Mouse (Mus musculus) monocyte, adult 2 months (primary cell): ENCODE data around the gene Fam71f1.
"Not testable (repeated sequence)": the region's sequence is repeated elsewhere in the genome, so short reads cannot be mapped to it uniquely, and the experiment has no call there.

Source experiments
- DNase-seq, 2 experiments: peaks; one replicate each; pipeline ENCODE4 v3.0.0; 2022; ENCODE audit warnings: low spot score in 2 of 2, low read depth in 1 of 2

The Fam71f1 gene

DNA sequence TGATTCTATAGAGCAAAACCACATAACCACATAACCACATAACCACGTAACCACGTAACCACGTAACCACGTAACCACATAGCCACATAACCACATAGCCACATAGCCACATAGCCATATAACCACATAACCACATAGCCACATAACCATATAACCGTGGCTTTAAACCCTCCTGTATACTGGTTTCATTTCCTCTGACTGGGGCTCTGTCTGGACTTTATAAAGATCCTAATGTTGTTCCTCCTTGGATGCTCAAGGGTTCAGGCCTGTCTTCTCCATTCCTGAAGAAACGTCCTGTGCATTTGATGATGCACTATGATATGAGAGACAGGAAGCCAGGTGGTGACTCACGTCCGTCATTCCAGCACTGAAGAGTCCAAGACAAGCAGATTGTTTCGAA, 8.0 kb downstream of the Fam71f1 start:
- no peak for DNase-seq

DNA sequence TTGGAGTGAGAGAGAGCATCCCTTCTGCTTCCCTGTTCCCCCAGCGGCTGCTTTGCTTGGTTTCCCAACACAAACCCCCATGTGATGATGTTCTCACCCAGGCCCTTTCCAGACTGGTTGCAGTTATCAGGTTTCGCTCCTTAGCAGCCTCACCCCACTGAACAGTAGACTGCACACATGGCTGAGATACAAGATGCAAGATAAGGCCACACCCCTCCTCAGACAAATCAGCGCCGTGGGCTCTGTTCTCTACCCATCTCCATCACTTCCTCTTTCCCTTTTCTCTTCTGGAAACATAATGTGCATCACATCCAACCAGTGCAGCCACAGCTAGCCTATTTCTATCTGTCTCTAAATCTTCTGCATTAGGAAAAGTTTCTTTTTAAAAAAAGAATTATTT, 10.6 kb downstream of the Fam71f1 start:
- DNase-seq = no peak

DNA sequence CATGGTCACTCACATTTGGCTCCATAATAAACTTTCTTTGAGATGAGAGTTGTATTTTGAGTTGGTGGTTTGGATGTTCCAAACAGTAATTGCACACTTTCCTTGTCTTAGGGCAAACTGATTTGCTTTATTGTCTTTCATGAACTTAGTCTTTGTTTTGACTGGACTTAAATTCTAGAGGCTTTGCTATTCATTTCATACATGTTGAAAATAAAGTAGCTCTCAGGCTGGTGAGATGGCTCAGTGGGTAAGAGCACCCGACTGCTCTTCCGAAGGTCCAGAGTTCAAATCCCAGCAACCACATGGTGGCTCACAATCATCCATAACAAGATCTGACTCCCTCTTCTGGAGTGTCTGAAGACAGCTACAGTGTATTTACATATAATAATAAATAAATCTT, 27.6 kb downstream of the Fam71f1 start:
- not testable (repeated sequence) for DNase-seq

DNA sequence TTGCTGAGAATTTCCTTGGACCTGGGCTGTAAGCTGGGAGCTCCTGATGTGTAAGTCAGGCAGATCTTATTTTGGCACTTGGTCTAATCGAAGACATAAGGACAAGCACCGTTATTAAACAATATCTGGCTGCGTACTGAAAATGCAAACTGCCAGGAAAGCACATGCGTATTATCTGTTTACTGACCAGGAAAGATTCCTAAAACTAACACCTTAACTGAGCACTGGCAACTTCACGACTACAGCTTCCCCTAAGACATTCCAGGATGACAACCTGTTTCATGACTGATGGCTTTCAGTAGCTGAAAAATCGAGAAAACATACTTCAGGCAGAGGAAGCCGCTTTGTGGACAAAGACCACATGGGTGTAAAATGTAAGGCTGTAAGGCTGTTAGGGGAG, 28.2 kb downstream of the Fam71f1 start:
- no peak for DNase-seq

DNA sequence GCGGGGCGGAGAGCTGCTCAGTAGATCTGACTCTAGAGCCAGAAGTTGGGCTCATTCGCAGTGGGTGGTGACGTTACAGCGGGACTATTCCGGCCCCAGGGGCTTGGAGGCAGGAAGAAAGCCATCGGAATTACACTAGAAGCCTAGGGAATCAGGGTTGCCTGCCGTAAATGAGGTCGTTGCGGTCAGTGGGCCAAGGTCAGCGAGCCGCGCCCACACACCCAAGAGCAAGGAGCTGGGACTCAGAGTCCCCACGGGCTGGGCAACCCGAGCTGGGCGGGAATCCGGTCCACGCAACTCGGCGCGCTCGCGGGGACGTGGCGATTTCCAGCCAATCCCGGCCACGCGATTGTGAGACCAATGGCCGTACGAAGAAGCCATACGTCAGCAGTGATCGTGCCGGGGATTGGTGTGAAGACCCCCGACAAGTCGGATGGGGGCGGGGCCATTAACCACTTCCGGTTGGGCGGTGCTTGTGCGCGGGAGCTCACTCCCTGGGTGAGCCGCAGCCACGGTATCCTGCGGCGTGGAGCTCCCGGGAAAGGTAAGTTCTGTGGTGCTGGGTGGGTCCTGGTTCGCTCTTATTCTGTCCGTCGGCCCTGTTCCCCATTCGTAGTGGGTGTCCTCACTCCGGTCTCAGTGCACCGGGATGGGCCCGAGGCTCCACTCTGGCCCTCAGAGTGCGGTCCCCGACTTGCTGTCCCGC, 28.9 kb downstream of the Fam71f1 start, which contains the start of gene Calu:
Gene Calu, plus strand, starts transcription at position 405 of the 706 bp plus-strand sequence.
- DNase-seq = peak; percentile 95 to 97

DNA sequence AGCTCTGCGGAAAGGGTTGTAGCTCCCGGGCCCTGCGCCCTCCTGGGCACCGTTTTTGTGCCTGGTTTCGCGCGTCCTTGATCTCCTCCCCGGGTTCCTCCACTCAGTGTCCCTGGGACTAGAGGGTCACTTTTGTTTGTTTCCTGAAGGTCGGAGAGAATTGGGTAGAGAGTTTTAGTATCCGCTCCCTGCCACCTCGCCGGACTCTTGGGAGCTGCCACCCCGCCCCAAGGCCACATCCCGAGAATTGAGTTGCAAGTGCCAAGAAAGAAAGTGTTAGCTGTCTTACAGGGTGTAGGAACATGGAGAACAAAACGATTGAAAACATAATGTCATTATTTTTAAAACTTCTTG, 29.4 kb downstream of the Fam71f1 start:
- DNase-seq = no peak

DNA sequence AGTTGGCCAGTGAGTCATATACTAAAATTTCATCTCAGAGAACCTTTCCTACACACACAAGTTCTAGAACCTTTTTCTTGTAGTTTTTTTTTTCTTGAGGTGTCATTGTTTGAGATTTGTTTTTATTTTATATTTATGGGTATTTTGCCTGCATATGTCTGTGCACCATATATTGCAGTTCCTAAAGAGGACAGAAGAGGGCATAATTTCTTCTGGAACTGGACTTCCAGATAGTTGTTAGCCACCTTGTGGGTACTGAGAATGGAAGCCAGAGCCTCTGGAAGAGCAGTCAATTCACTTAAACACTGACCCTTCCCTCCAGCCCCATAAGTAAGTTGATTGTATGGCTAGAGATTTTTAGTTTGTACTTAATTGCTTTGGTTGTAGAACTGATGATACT, 32.7 kb downstream of the Fam71f1 start:
- DNase-seq = no peak

DNA sequence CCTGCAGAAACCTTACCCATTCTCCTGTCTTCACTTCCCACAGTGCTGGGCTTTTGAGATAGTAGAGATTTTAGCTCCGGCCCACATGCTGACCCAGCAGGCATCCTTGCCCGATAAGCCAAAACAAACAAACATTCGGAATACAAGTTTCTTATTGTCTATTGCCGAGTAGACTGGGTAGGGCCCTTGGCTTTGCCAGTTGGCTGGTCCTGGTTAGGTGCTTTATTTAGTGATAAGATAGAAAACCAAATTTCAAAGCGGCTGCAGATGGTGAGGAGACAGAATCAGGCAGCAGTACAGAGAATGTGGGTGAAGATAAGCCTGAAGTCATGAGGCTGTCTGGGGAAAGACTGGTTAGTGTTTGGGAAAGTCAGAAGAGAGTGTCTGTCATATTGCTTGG, 33.9 kb downstream of the Fam71f1 start:
- DNase-seq = no peak

DNA sequence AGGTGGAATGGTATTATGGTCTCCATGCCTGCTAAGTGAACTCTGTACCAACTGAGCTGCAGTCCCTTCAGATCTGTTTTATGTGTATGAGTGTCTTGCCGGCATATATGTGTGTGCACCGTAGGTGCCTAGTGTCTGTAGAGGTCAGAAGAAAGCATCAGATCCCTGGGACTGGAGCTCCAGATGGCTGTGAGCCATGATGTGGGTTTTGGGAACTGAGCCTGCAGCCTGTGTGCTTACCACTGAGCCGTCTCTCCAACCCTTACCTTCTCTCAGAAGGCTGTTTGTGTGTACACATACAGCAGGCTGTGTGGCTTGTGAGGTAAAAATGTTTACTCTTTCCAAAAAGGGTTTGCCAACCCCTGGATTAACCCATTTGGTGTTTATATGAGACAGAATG, 40.4 kb downstream of the Fam71f1 start:
- no peak for DNase-seq

DNA sequence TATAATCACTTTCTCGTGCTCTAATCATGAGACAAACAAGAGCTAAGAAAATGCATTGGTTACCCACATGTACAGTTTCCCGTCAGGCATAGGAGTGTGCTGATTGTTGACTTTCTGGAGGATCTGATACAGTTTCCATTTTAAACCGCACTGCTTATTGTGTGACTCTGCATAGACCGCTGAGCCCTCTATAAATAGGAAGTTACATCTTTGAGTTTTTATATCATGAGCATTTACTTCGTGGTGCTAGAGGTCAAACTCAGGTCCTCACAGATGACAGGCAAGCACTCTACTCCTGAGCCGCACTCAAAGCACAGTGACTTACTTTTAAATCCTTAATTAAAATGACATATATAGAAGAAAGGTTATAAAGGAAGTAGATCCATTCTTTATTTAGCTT, 41.3 kb downstream of the Fam71f1 start:
- no peak for DNase-seq

DNA sequence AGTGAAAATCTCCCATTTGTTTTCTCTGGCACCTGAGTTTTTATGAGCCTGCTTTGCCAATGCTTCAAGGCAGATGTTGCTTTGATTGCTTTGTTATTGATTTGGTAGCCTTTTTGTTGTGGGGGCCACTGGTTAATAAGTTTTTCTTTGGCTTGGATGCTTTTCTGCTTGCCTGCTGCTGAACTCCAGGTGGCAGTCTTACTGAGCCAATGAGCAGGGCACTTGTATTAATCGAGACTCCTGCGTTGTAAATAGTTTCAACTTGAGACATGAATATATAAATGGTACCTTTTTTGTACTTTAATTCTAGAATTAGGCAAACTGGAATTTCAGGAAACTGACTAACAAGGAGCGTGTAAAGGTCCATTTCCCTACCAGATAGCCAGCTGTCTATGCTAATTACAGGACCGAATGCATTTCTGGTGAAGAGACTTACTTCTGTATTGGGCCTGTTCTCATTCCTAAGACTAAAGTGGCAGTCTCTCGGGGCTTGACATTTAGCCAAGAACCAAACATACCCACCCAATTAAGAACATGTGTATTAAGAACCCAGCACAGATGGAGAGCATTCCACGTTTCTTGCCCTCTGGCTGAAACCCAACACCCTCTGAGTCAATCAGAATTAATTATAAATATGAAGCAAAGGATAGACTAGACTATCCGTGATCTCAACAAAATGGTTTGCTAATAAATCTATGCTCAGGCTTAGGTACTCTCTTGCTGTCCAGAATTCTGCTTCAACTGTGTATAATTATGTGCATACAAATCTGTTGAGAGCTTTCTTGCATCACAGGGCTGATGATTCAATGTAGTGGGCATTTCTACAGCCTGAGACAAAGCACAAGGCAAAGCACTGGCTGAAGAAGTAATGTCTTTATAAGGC, 43.5 kb downstream of the Fam71f1 start:
- DNase-seq = no peak

DNA sequence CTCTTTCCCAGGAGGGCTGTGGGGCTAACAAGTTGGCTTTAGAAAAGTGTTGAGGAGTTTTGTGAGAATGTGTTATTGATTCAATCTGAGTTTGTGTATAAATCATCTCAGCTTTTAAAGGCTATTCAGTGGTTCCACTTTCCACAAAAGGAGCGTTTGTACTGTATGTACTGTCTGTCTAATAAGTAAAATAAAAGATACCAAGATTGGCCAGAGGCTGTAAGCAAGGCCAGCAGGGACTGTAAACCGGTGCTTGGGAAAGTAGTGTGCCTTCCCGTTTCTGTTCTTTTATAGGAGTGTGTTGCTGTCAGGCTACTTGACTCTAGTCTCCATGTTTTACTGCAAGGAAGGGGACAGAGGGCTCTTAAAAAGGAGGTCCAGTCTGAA, 44.2 kb downstream of the Fam71f1 start:
- DNase-seq = no peak

DNA sequence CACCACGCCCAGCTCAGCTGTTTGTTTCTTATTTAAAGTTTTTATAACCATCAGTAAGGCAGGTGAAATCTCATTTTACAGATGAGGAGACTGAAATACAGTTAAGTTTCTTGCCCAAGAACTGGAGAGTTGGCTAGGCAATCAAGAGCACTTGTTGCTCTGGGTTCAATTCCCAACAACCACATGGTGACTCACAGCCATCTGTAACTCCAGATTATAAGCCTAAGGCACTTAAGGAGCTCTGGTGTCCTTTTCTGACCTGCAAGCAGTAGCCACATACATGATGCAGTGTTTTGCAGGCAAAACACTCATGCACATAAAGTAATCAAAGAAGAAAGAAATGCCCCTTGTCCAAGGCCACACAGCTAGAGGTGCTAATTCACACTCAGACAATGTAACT, 46.3 kb downstream of the Fam71f1 start:
- DNase-seq = no peak

DNA sequence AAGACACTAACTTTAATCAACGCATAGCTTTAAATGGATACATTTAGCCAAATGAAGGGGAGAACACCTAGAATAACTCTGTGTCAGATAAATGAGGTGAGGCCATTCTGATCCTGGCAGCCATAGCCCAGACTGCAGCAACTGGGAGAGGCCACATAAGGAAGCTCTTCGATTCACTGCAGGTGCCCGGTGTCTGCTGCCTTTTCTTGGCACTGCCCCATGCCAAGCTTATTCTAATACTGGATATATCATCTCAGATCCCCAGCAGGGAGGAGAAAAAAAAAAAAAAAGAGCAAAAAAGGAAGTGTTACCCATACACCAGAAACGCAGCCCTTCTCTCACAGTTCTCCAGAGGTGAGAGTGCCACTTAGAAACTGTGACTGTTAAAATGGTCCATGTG, 58.4 kb downstream of the Fam71f1 start:
- no peak for DNase-seq

DNA sequence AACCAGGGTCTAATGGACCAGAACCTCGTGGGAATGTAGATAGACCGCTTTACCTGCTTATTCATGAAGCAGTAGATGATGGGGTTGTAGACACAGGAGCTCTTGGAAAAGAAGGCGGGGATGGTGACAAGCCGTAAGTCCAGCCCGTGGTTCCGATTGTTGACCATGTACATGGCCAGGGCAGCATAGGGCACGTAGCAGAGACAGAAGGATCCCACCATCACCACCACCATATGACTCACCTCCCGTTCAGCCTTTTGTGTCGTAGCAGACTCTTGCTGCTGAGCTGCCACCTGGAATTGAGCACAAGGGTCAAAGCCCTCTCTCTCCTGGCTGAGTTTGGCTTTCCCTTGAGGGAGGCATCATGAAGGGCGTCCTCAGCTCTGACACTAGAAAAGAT, 59.7 kb downstream of the Fam71f1 start:
- no peak for DNase-seq

DNA sequence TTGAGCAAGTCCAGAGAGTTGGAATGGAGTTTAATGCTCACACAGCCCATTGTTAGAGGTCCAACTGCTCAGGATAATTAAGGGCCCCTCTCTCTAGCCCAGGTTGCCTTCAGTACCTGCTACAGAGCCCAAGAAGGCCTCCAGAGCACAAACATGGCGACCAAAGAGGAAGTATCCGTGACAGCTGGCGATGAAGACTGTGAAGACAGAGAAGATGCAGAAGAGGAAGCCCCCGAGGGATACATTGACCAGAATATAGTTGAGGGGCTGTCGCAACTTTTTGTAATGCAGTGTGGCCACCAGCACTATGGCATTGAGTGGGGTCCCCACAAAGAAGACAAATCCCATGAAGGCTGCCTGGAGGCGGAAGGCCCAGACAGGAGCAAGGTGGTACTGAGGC, 61.0 kb downstream of the Fam71f1 start:
- DNase-seq = no peak

DNA sequence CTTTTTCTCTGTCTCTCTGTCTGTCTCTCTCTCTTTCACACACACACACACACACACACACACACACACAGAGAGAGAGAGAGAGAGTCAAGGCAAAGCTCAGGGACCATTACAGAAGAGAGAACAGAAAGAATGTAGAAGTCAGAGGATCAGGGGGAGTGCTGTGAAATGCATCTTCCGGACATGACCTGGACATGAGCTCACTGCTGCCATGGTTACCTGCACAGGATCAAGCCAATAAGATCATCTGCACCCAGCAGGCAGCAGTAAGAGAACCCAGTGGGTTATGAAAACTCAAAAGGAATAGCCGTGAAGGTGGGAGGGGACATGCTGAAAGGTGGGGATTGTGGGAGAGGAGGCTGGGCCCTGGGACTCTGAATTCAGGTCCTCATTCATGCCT, 63.5 kb downstream of the Fam71f1 start:
- DNase-seq = no peak
